Comparison of ENCODE assay signal across 7 mouse cellular contexts in genomic region chr4:133671184-133671880, GRCm38 (mm10). TPM values are rescaled to one million over a fixed set of nuclear protein-coding genes. Genes with fewer than 3 reads are reported as not detected.
DNase-seq lines count a peak whose midpoint lies in the region; ATAC-seq lines count a peak whose summit lies in the region.

No protein-coding gene starts in this region.

- no peak for ATAC-seq in embryonic facial prominence, embryonic 11.5 days (replicated peaks; ENCODE audit: insufficient number of reproducible peaks, low FRiP score, low TSS enrichment, low read depth)
- no peak for ATAC-seq in limb, embryonic 13.5 days (ENCODE audit: low FRiP score, low read depth)
- no peak for ATAC-seq in midbrain, embryonic 15.5 days (replicated peaks)

- no peaks in the 10 kb centered on the region for H3K27me3 ChIP-seq in embryonic facial prominence, embryonic 11.5 days (ENCODE audit: control insufficient read depth, insufficient read depth, low read length)
- no peaks in the 10 kb centered on the region for H3K27me3 ChIP-seq in limb, embryonic 13.5 days
- no peaks in the 10 kb centered on the region for H3K27me3 ChIP-seq in midbrain, embryonic 15.5 days (replicated peaks)

- peak overlapping the region; percentile 69 for H3K4me2 ChIP-seq in embryonic facial prominence, embryonic 11.5 days (ENCODE audit: low read depth, low read length)
- peak overlapping the region; percentile 83 for H3K4me2 ChIP-seq in limb, embryonic 13.5 days (replicated peaks)
- peak overlapping the region; percentile 62 for H3K4me2 ChIP-seq in midbrain, embryonic 15.5 days

- H3K36me3 ChIP-seq in embryonic facial prominence, embryonic 11.5 days (replicated peaks; ENCODE audit: control insufficient read depth, insufficient read depth, low read depth, low read length): no peaks in the 10 kb centered on the region
- H3K36me3 ChIP-seq in limb, embryonic 13.5 days: peaks cover 13% of the 10 kb centered on the region
- no peaks in the 10 kb centered on the region for H3K36me3 ChIP-seq in midbrain, embryonic 15.5 days (replicated peaks)

- no peaks in the 10 kb centered on the region; the same call in 1 of the 2 replicates for H3K4me1 ChIP-seq in embryonic facial prominence, embryonic 11.5 days (ENCODE audit: control insufficient read depth, insufficient read depth, low read length)
- H3K4me1 ChIP-seq in limb, embryonic 13.5 days: peaks cover 50% of the 10 kb centered on the region
- H3K4me1 ChIP-seq in midbrain, embryonic 15.5 days: peaks cover 37% of the 10 kb centered on the region

- H3K4me3 ChIP-seq in embryonic facial prominence, embryonic 11.5 days (ENCODE audit: low read depth, low read length): peak overlapping the region; percentile 65
- H3K4me3 ChIP-seq in limb, embryonic 13.5 days: peak overlapping the region; percentile 63
- peak overlapping the region; percentile 66 for H3K4me3 ChIP-seq in midbrain, embryonic 15.5 days

- peak overlapping the region; percentile 91 for H3K9ac ChIP-seq in embryonic facial prominence, embryonic 11.5 days (replicated peaks; ENCODE audit: low read length)
- H3K9ac ChIP-seq in limb, embryonic 13.5 days: peak overlapping the region; percentile 88
- H3K9ac ChIP-seq in midbrain, embryonic 15.5 days: peak overlapping the region; percentile 93

- WGBS in embryonic facial prominence, embryonic 11.5 days: 5% methylated on average over 13 of the region's 13 CpGs
- WGBS in limb, embryonic 13.5 days: 7% methylated on average over 13 of the region's 13 CpGs
- WGBS in midbrain, embryonic 15.5 days: 2% methylated on average over 13 of the region's 13 CpGs

- H3K9me3 ChIP-seq in embryonic facial prominence, embryonic 11.5 days (replicated peaks; ENCODE audit: control insufficient read depth, low read length): no peaks in the 10 kb centered on the region
- no peaks in the 10 kb centered on the region for H3K9me3 ChIP-seq in limb, embryonic 13.5 days
- H3K9me3 ChIP-seq in midbrain, embryonic 15.5 days: no peaks in the 10 kb centered on the region

- DNase-seq in adrenal gland, postnatal 10 days: peak; percentile 89
- peak; percentile 89 for DNase-seq in embryonic facial prominence, embryonic 11.5 days (ENCODE audit: low spot score)
- DNase-seq in heart, adult 18-20 months: peak; percentile 88 to 93
- DNase-seq in kidney, adult 8-10 months: peak; percentile 78 to 89
- DNase-seq in spleen, postnatal 10 days (ENCODE audit: low spot score in 2 of 2): peak; percentile 82 to 89

- peak overlapping the region; percentile 95 for H3K27ac ChIP-seq in embryonic facial prominence, embryonic 11.5 days (replicated peaks; ENCODE audit: low read depth, low read length)
- H3K27ac ChIP-seq in limb, embryonic 13.5 days: peak overlapping the region; percentile 98
- H3K27ac ChIP-seq in midbrain, embryonic 15.5 days: peak overlapping the region; percentile 97

RNA-seq across cellular contexts. Expression of gene Pigv, which starts 1.1 kb away (rescaled TPM):
- 10 to 100 TPM; 11.9 to 18.6 TPM for total RNA-seq in adrenal gland, postnatal 10 days (2021)
- polyA plus RNA-seq in embryonic facial prominence, embryonic 11.5 days (2014; fragmentation: Nextera tagmentation; extraction: Ambion mirVana): 9.3 and 9.9 TPM in 2 replicates
- total RNA-seq in heart, adult 18-20 months (2021): 10 to 100 TPM; 12.5 to 12.7 TPM
- 14.7 and 17.1 TPM in 2 replicates for polyA plus RNA-seq in limb, embryonic 13.5 days (2015; fragmentation: Nextera tagmentation; extraction: Ambion mirVana)
- polyA plus RNA-seq in midbrain, embryonic 15.5 days (2015; fragmentation: Nextera tagmentation; extraction: Ambion mirVana): 16.0 and 16.2 TPM in 2 replicates

RNA-seq across cellular contexts. Expression of gene Zdhhc18, which starts 21.4 kb away (rescaled TPM):
- 10 to 100 TPM; 25.3 to 26.0 TPM for total RNA-seq in adrenal gland, postnatal 10 days (2021)
- 1.9 and 3.1 TPM in 2 replicates for polyA plus RNA-seq in embryonic facial prominence, embryonic 11.5 days (2014; fragmentation: Nextera tagmentation; extraction: Ambion mirVana)
- total RNA-seq in heart, adult 18-20 months (2021): 10 to 100 TPM; 20.9 to 31.7 TPM
- polyA plus RNA-seq in limb, embryonic 13.5 days (2015; fragmentation: Nextera tagmentation; extraction: Ambion mirVana): 3.1 and 5.9 TPM in 2 replicates
- 6.4 and 9.3 TPM in 2 replicates for polyA plus RNA-seq in midbrain, embryonic 15.5 days (2015; fragmentation: Nextera tagmentation; extraction: Ambion mirVana)
